Mouse (Mus musculus): ENCODE measurements around the gene Ctu2.

Ctu2 gene

GRCm38 (mm10) chr8:122484831-122485230, 8.9 kb downstream of the Ctu2 start:
- DNase-seq (ENCODE audit: low spot score in 2 of 2), result no peak

DNA sequence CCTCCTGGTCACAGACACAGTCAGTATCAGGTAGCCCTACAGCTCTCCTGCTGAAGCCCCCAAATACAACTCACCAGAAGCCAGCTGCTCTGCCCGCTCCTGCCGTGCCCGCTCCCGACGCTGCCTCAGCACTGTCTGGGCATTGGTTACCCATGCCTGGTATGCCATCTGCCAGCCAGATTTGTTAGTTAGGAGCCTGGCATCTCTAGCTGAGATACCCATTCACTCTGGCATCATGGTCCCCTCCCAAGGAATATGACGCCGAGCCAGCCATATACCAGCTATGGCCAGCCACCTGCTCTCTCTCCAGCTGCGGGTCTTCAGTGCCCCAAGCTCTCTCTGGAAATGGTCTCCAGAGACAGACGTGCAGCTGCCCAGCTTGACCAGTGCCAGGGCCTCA, 12.4 kb downstream of the Ctu2 start:
- DNase-seq (ENCODE audit: low spot score in 2 of 2), result no peak

DNA sequence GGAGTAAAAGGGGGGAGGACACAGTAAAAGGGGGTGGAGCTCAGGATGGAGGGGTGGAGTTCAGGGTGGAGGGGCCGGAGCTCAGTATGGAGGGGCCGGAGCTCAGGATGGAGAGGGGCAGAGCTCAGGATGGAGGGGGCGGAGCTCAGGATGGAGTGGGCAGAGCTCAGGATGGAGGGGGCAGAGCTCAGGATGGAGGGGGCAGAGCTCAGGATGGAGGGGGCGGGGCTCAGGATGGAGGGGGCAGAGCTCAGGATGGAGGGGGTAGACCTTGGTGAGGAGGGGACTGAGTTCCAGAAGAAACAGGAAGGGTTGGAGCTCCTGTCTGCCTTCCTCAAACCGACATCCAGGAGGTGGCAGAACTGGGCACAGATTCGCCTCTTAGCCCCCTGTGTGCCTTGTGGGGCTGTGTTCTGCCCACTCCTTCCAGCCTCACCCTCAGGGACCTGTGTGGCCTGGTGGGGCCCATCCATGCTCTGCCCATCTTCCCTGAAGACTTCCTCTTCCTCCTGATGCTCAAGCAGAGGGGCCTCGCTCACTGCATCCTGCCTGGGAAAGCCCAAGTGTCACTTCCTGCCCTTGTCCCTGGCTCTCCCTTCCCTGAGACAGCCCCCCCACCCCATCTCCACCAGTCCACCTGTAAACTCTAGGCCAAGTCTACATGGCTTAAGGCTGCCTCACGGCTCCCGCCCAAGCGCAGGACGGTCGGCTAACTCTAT, 21.2 kb downstream of the Ctu2 start:
- no peak for DNase-seq (ENCODE audit: low spot score in 2 of 2)

DNA sequence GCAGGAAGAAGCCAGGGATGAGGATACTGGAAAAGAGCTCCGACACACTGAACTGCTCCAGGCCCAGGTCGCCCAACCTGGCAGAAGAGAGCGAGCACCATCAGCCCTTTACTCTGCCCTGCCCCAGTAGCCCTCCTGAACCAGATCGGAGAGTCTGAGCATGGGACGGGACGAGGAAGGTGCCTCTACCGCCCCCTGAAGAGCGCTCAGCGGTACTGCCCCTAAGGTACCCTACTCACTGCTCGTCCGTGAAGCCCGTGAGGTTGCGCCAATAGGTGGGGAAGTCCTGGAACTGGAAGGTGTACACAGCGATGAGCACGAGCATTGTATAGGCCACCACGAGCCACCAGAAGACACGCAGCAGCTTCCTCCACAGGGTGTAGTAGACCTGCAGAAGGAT, 22.0 kb downstream of the Ctu2 start:
- DNase-seq (ENCODE audit: low spot score in 2 of 2), result no peak

DNA sequence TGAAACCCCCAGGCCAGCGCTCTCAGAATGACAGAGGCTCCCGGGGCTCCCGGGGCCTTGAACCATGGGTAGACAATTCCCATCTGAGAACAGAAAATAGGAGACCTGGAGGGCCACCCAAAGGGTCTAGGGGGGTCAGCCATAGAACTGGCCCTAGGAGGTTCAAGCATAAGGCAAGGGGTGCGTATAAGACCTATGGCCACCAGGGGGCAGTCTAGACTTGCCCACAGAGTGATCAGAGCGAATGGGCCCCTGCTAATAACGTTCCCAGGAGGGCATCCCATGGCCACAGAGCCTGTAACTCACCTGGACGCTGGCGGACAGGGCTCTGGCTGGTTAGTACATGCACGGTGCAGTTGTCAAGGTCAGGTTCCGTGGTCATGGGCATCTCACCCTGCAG, 24.9 kb downstream of the Ctu2 start:
- DNase-seq (ENCODE audit: low spot score in 2 of 2), result peak; percentile 76 to 81

GRCm38 (mm10) chr8:122511552-122511951, 35.6 kb downstream of the Ctu2 start:
- no peak for DNase-seq (ENCODE audit: low spot score in 2 of 2)

DNA sequence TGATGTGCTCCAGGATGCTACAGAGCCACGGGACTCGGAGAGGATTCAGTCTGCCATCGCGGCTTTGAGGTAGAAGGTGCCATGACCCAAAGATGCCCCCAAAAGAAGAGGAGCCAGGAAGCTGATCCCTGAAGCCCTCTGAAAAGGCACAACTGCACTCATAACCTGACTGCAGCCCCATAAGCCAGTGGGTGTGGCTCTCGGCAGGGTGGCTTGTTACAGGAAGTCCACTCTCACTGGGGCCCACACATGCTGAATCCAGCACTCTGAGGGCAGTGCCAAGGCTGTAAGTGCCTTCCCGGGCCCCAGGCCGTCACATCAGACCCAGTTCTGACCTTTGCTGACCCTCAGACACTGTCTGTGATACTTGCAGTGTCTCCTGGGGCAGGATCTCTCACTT, 36.4 kb downstream of the Ctu2 start:
- no peak for DNase-seq (ENCODE audit: low spot score in 2 of 2)

DNA sequence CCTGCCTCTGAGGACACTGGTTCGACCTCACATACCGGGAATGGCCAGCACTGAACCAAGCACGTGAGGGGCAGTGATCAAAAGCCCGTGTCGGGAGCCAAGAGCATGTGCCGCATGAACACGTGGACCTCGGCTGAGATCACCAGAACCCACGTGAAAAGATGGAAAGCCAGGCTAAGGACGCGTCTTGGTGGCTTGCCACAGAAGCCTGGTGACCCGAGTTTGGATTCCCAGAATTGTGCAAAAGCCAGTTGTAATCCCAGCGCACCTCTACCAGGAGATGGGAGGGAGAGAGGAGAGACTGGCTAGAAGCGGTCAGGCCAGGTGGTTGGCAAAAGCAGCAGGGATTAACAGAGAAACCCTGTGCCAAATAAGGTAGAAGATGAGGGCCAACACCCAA, 39.8 kb downstream of the Ctu2 start:
- DNase-seq (ENCODE audit: low spot score in 2 of 2), result no peak

GRCm38 (mm10) chr8:122517541-122518190, 41.7 kb downstream of the Ctu2 start:
- DNase-seq (ENCODE audit: low spot score in 2 of 2), result no peak

DNA sequence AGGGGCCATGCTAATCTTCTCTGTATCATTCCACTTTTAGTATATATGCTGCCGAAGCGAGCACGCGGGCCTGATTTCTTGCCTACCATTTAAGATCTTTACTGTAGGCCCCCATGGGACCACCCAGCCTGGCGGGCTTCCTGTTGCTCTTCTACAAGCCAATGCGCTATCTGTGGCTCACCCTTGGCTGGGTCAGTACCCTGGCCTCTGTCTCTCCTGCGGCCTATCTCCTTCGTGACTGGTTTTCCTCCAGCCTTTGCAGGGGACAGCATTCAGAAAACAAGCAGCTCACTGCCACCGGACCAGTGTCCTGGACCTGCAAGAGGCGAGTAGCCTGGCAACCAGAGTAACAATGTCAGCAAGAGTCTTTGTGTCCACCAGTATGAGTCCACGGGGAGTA, 44.7 kb downstream of the Ctu2 start:
- DNase-seq (ENCODE audit: low spot score in 2 of 2), result no peak

DNA sequence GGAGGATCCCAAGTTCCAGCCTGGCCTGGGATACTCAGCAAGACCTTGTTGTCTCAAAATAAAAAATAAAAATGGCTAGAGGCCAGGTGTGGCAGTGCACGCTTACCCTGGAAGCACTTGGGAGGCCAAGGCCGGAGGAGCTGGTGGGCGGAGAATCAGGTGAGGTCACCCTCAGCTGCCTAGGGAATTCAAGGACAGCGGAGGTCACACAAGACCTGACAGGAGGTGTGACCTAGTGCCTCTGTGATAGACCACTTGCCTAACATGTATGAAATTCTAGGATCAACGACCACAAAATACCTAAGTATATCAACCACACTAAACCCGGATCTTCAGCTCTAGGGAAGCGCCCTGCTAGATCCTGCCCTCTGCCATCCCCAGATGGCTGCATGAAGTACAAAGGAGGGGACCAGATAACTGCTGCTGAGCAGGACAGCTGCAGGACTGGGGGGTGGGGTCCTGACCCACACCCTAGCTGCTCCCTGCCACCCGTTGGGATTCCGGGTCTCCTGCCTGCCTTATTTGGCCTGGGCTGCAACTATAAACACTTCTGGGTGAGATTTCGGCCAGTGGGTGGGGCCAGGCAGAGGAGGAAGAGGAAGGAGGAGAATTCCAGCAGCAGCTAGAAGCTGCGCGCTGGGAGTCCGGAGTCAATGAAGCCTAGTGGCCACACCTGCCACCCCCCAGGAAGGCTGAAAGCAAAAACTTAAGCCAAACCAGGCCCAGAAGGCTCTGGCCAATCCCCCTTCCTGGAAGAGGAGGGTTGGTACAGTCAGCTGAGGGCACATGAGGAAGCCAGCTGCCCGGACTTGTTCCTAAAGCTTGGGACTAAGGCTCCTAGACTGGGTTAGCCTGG, 47.1 kb downstream of the Ctu2 start:
- no peak for DNase-seq (ENCODE audit: low spot score in 2 of 2)

DNA sequence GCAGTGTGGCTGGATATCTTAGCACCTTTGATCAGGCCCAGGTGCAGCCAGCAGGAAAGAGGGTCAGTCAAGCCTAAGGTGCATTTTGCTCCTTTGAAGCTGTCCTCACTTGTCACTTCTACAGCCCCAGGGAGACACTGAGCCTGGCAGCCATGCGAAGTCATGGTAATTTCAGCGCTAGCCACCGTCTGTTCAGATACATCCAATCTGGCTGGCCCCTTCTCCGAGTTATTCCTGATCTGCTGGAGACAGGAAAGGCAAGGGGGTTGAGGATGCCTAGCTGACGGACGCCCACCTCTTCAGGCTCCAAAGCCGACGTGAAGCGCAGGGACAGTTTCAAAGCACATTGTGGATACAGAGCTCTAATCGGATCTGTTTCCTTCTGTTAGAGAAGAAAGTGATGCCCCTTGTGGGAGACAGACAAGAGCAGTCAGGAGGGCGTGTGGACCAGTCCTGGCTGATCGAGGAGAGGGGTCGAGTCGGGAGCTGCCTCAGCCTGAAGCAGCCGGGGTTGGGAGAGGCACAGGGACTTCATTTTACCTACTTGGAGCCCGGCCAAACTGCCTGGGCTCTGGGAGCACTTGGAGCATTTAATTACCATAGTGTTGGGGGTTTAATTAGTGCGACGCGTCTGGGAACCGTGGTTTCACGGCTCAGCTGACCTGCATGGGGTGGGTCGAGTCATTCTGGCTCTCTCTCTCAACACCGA, 47.9 kb downstream of the Ctu2 start:
- DNase-seq (ENCODE audit: low spot score in 2 of 2), result peak; percentile 40

GRCm38 (mm10) chr8:122524506-122524905, 48.6 kb downstream of the Ctu2 start:
- no peak for DNase-seq (ENCODE audit: low spot score in 2 of 2)

DNA sequence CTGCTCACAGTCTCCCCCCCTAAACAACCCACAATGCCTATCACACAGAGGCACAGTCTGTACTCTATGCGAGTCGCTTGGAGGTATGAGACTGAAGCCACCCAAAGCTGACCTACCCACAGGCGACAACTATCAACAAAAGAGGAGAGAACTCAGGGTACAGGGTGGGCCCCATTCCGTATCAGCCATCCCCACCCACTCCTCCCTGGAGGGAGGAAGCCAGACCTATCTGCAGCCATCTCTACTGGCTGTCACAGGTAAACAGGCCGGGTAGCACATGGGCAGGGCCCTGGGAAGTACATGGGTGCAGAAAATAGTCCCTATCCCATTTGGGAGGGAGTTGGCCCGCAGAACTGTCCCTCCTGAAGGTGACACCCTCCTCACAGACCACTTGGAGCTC, 49.1 kb downstream of the Ctu2 start:
- no peak for DNase-seq (ENCODE audit: low spot score in 2 of 2)

- no peak for DNase-seq (ENCODE audit: low spot score in 2 of 2)
Observed at GRCm38 (mm10) chr8:122526084-122526483, 50.1 kb downstream of the Ctu2 start.

- no peak for DNase-seq (ENCODE audit: low spot score in 2 of 2)
Observed at GRCm38 (mm10) chr8:122526526-122527170, 50.7 kb downstream of the Ctu2 start.

DNA sequence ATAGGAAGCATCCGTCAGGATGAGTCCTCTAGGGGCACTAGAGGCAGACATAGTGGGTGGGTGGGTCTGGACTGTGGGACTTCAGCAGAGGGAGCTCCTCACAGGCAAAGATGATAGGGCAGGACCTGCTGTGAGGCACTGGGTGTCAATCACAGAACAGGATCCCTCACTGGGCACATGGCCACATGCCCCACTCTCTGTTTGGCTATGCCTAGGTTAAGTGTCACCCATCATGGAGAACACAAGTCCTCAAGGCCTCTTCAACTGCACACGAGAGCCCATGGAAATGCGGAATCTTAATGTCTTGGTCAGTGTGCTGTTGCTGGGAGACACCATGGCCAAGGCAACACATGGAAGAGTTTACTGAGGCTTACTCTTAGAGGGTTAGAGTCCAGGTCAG, 52.0 kb downstream of the Ctu2 start:
- no peak for DNase-seq (ENCODE audit: low spot score in 2 of 2)

DNA sequence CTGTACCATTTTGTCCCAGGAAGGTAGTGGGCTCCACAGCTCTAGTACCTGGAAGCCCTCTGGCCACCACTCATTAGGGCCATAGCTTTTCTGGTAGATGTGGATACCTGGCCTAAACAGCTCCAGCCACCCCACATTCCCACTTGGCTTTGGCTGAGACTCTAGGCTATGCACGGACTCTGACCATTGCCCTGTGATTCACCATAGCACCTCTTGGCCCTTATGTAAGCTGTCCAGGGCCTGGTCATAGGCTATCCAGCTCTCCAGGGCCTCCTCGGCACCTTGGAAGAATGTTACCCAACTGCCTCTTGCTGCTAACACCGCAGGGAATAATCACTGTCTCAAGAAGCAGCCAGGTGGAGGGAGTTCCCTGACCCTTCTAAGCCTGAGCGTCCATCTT, 53.2 kb downstream of the Ctu2 start:
- DNase-seq (ENCODE audit: low spot score in 2 of 2), result no peak

DNA sequence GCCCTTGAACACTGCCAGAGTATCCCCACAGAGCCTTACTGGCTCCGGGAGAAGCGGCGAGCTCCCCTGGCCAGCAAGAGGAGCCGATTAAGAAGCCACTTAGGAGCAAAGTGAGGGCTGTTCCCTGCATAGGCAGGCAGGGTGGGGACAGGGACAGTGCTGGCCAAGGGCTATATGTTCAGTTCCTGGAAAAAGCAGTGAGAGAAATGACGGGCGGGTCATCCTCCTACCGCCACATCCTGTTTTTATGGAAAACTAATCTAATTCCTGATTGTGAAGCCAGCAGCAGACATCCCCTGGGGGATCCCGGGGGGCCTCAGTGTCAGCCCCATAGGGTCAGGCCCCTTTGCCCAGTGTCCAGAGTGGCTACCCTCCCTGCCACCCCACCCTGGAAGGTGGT, 55.4 kb downstream of the Ctu2 start:
- DNase-seq (ENCODE audit: low spot score in 2 of 2), result no peak
